Mouse (Mus musculus): ENCODE measurements around the gene Tmem177.

DNA sequence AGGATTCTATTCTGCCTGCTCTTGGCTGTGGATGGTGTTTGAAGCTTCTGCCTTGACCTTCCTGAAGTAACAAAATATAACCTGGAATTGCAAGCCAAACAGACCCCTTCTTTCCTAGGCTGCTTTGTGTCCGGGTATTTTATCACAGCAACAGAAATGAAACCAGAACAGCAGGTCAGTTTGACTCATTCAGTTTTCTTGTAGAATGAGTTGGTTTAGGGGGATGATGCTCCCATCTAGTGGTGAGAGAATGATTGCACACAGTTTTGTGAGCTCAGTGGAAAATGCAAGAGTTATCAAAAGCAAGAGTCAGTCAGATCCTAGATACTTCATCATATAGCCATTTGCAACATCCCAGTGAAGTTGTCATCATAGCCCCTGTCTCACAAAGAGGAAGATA lies 16.7 kb upstream of the Tmem177 start:
- no peak for TF ChIP-seq CTCF (IDR thresholded peaks at IDR 0.05; ENCODE audit: borderline replicate concordance, control insufficient read depth, extremely low read depth, insufficient read depth, low read length, poor library complexity)
- no peak for TF ChIP-seq POLR2A (IDR thresholded peaks at IDR 0.05; ENCODE audit: control insufficient read depth, extremely low read depth, insufficient read depth, low read length, poor library complexity)

Measured in thymus, adult 2 months (tissue).